ENCODE assay signal across 8 mouse cellular contexts in genomic region chr11:97441036-97441657, GRCm38 (mm10). TPM values are rescaled to one million over a fixed set of nuclear protein-coding genes. Genes with fewer than 3 reads are reported as not detected.
A peak's percentile ranks its signal among the peaks of the same experiment; 100 is the strongest.
DNase-seq lines count a peak whose midpoint lies in the region; ATAC-seq and TF ChIP-seq lines count a peak whose summit lies in the region.

No protein-coding gene starts in this region.

- H3K4me3 ChIP-seq in kidney, embryonic 14.5 days (ENCODE audit: low read length) = peak overlapping the region; percentile 68
- H3K4me3 ChIP-seq in G1E (ENCODE audit: low read depth, low read length) = peak overlapping the region; percentile 74; the same call in 1 of the 2 replicates
- H3K4me3 ChIP-seq in embryonic facial prominence, embryonic 14.5 days (ENCODE audit: low read depth, low read length) = peak overlapping the region; percentile 70
- H3K4me3 ChIP-seq in hindbrain, embryonic 13.5 days = peak overlapping the region; percentile 42
- H3K4me3 ChIP-seq in stomach, embryonic 15.5 days (replicated peaks) = peak overlapping the region; percentile 59

- H3K4me1 ChIP-seq in kidney, embryonic 14.5 days (ENCODE audit: control insufficient read depth, insufficient read depth, low read length) = peaks cover 55% of the 10 kb centered on the region
- H3K4me1 ChIP-seq in G1E (ENCODE audit: insufficient read depth, low read depth, low read length) = peaks cover 94% of the 10 kb centered on the region
- peaks cover 58% of the 10 kb centered on the region for H3K4me1 ChIP-seq in embryonic facial prominence, embryonic 14.5 days (ENCODE audit: control insufficient read depth, insufficient read depth, low read length)
- peaks cover 48% of the 10 kb centered on the region for H3K4me1 ChIP-seq in hindbrain, embryonic 13.5 days (replicated peaks)
- H3K4me1 ChIP-seq in stomach, embryonic 15.5 days = peaks cover 66% of the 10 kb centered on the region

- 51% methylated on average over 15 of the region's 15 CpGs for WGBS in kidney, embryonic 14.5 days
- WGBS in embryonic facial prominence, embryonic 14.5 days = 42% methylated on average over 15 of the region's 15 CpGs
- WGBS in hindbrain, embryonic 13.5 days = 50% methylated on average over 15 of the region's 15 CpGs
- WGBS in stomach, embryonic 15.5 days = 34% methylated on average over 15 of the region's 15 CpGs

- no peaks in the 10 kb centered on the region for H3K9me3 ChIP-seq in kidney, embryonic 14.5 days (ENCODE audit: control insufficient read depth, low read length)
- no peaks in the 10 kb centered on the region for H3K9me3 ChIP-seq in G1E (replicated peaks)
- H3K9me3 ChIP-seq in embryonic facial prominence, embryonic 14.5 days (ENCODE audit: control insufficient read depth, low read length) = no peaks in the 10 kb centered on the region
- H3K9me3 ChIP-seq in hindbrain, embryonic 13.5 days = no peaks in the 10 kb centered on the region
- H3K9me3 ChIP-seq in stomach, embryonic 15.5 days = no peaks in the 10 kb centered on the region

- H3K4me2 ChIP-seq in kidney, embryonic 14.5 days (replicated peaks; ENCODE audit: low read depth, low read length) = peak overlapping the region; percentile 77
- peak overlapping the region; percentile 76 for H3K4me2 ChIP-seq in embryonic facial prominence, embryonic 14.5 days (ENCODE audit: low read depth, low read length)
- peak overlapping the region; percentile 61 for H3K4me2 ChIP-seq in hindbrain, embryonic 13.5 days
- H3K4me2 ChIP-seq in stomach, embryonic 15.5 days = peak overlapping the region; percentile 79

- DNase-seq in kidney, adult 18-20 months = no peak
- no peak for DNase-seq in G1E (ENCODE audit: low spot score)
- peak; percentile 36 for DNase-seq in embryonic facial prominence, embryonic 14.5 days (ENCODE audit: low spot score)
- DNase-seq in lung, adult 18-20 months = peak; percentile 55 to 66
- no peak for DNase-seq in thymus, postnatal 14 days

- H3K9ac ChIP-seq in kidney, embryonic 14.5 days (ENCODE audit: low read depth, low read length) = peak overlapping the region; percentile 75; the same call in 1 of the 2 replicates
- H3K9ac ChIP-seq in embryonic facial prominence, embryonic 14.5 days (ENCODE audit: low read depth, low read length) = peak overlapping the region; percentile 86
- peak overlapping the region; percentile 5; the same call in 1 of the 2 replicates for H3K9ac ChIP-seq in hindbrain, embryonic 13.5 days
- H3K9ac ChIP-seq in stomach, embryonic 15.5 days = peak overlapping the region; percentile 53; the same call in 1 of the 2 replicates

- TF ChIP-seq CTCF in G1E (IDR thresholded peaks at IDR 0.05; ENCODE audit: low read depth, low read length) = no peak

- peaks cover 22% of the 10 kb centered on the region; the same call in 1 of the 2 replicates for H3K36me3 ChIP-seq in kidney, embryonic 14.5 days (ENCODE audit: control insufficient read depth, insufficient read depth, low read length)
- H3K36me3 ChIP-seq in G1E (replicated peaks) = peaks cover 48% of the 10 kb centered on the region
- H3K36me3 ChIP-seq in embryonic facial prominence, embryonic 14.5 days (ENCODE audit: control insufficient read depth, insufficient read depth, low read length) = peaks cover 23% of the 10 kb centered on the region
- peaks cover 14% of the 10 kb centered on the region for H3K36me3 ChIP-seq in hindbrain, embryonic 13.5 days
- peaks cover 12% of the 10 kb centered on the region for H3K36me3 ChIP-seq in stomach, embryonic 15.5 days

- no peak for ATAC-seq in kidney, embryonic 14.5 days (ENCODE audit: low FRiP score, low TSS enrichment)
- ATAC-seq in G1E (ENCODE audit: extremely low read depth, insufficient number of reproducible peaks, low FRiP score, poor library complexity, severe bottlenecking) = no peak
- 0 out of 2 replicates have a peak, but pooled peaks have one; percentile 1 for ATAC-seq in embryonic facial prominence, embryonic 14.5 days (ENCODE audit: low read depth)
- ATAC-seq in hindbrain, embryonic 13.5 days (ENCODE audit: low FRiP score) = no peak
- no peak for ATAC-seq in stomach, embryonic 15.5 days (ENCODE audit: insufficient read depth, low FRiP score, low read depth)

- peak overlapping the region; percentile 91 for H3K27ac ChIP-seq in kidney, embryonic 14.5 days (ENCODE audit: low read depth, low read length)
- H3K27ac ChIP-seq in embryonic facial prominence, embryonic 14.5 days (replicated peaks; ENCODE audit: low read depth, low read length) = peak overlapping the region; percentile 83
- no peak overlapping the region for H3K27ac ChIP-seq in hindbrain, embryonic 13.5 days
- peak overlapping the region; percentile 90 for H3K27ac ChIP-seq in stomach, embryonic 15.5 days

- no peaks in the 10 kb centered on the region; the same call in 1 of the 2 replicates for H3K27me3 ChIP-seq in kidney, embryonic 14.5 days (ENCODE audit: control insufficient read depth, insufficient read depth, low read length)
- peaks cover 21% of the 10 kb centered on the region for H3K27me3 ChIP-seq in G1E (ENCODE audit: insufficient read depth, low read length)
- H3K27me3 ChIP-seq in embryonic facial prominence, embryonic 14.5 days (replicated peaks; ENCODE audit: control insufficient read depth, insufficient read depth, low read length) = no peaks in the 10 kb centered on the region
- H3K27me3 ChIP-seq in hindbrain, embryonic 13.5 days = peaks cover 66% of the 10 kb centered on the region
- H3K27me3 ChIP-seq in stomach, embryonic 15.5 days (replicated peaks) = no peaks in the 10 kb centered on the region

RNA-seq across cellular contexts. Expression of gene Arhgap23, which starts 25.8 kb away (rescaled TPM):
- 5.2 and 7.4 TPM in 2 replicates for polyA plus RNA-seq in kidney, embryonic 14.5 days (2014; fragmentation: Nextera tagmentation; extraction: Ambion mirVana)
- 8.5 and 17.9 TPM in 2 replicates for total RNA-seq in G1E (2014; fragmentation: Nextera tagmentation)
- 2.4 and 4.4 TPM in 2 replicates for total RNA-seq in G1E (2017)
- polyA plus RNA-seq in G1E (2012) = 18.6 and 21.9 TPM in 2 replicates
- polyA plus RNA-seq in embryonic facial prominence, embryonic 14.5 days (2014; fragmentation: Nextera tagmentation; extraction: Ambion mirVana) = 8.9 and 9.5 TPM in 2 replicates
- 6.6 and 6.7 TPM in 2 replicates for polyA plus RNA-seq in hindbrain, embryonic 13.5 days (2015; fragmentation: Nextera tagmentation; extraction: Ambion mirVana)
- polyA plus RNA-seq in stomach, embryonic 15.5 days (2015; fragmentation: Nextera tagmentation; extraction: Ambion mirVana) = 6.1 and 6.2 TPM in 2 replicates

RNA-seq across cellular contexts. Expression of gene 4933428G20Rik, which starts 59.0 kb away (rescaled TPM):
- polyA plus RNA-seq in kidney, embryonic 14.5 days (2014; fragmentation: Nextera tagmentation; extraction: Ambion mirVana) = 0.15 and 0.69 TPM in 2 replicates
- not detected in 2 replicates for total RNA-seq in G1E (2014; fragmentation: Nextera tagmentation)
- not detected in 2 replicates for total RNA-seq in G1E (2017)
- polyA plus RNA-seq in G1E (2012) = not detected in 2 replicates
- polyA plus RNA-seq in embryonic facial prominence, embryonic 14.5 days (2014; fragmentation: Nextera tagmentation; extraction: Ambion mirVana) = 0.13 TPM in 1 of 2 replicates, not detected in the other
- polyA plus RNA-seq in hindbrain, embryonic 13.5 days (2015; fragmentation: Nextera tagmentation; extraction: Ambion mirVana) = 0.96 and 1.2 TPM in 2 replicates
- polyA plus RNA-seq in stomach, embryonic 15.5 days (2015; fragmentation: Nextera tagmentation; extraction: Ambion mirVana) = 0.71 and 0.89 TPM in 2 replicates

Comparison
In these comparisons a context has a peak if more than half of its experiments do, and no peak if none do; other contexts are left out.
1. H3K9ac ChIP-seq: peak in every context shown above with its lines; median percentile 86 in embryonic facial prominence, embryonic 14.5 days; 75 in kidney, embryonic 14.5 days; 53 in stomach, embryonic 15.5 days; 5 in hindbrain, embryonic 13.5 days.
2. DNase-seq: peak in embryonic facial prominence, embryonic 14.5 days (single experiment) and lung, adult 18-20 months (2 of 2); none in kidney, adult 18-20 months (single experiment), G1E (single experiment) and thymus, postnatal 14 days (single experiment).
3. Peak in every context shown above with its lines, with median percentiles within 50 percentile points of each other: H3K4me2 ChIP-seq and H3K4me3 ChIP-seq.